Mouse (Mus musculus) layer of hippocampus, adult 9-11 months (tissue): ENCODE results near the gene AI464131.
"Not testable (repeated sequence)": the region's sequence is repeated elsewhere in the genome, so short reads cannot be mapped to it uniquely, and the experiment has no call there.

Source experiments
- DNase-seq: peaks from one replicate; pipeline ENCODE4 v3.0.0; 2022

Gene AI464131

DNA sequence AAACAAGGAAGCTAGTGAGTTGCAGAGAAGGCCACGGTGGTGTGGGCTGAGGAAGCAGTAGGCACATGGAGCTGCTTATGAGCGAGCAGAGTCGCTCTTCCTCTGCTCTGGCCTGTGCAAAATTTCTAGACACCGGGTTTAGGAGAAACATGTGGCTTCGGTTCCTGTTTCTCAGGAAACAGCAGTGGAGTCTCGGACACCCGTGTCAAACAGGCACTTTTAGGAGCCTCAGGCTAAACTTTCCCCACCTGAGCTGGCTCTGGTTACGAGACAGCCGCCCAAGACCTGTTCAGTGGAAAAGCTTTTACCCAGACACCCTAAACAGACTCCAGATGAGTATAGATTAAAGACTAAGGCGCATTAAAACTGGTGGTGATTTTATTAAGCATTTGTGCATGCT, 33.7 kb downstream of the AI464131 start:
- DNase-seq = no peak

GRCm38 (mm10) chr4:41468396-41469080, 34.3 kb downstream of the AI464131 start:
- peak; percentile 26 for DNase-seq

- DNase-seq = peak; percentile 25
Measured at GRCm38 (mm10) chr4:41465287-41465665, 37.6 kb downstream of the AI464131 start.

DNA sequence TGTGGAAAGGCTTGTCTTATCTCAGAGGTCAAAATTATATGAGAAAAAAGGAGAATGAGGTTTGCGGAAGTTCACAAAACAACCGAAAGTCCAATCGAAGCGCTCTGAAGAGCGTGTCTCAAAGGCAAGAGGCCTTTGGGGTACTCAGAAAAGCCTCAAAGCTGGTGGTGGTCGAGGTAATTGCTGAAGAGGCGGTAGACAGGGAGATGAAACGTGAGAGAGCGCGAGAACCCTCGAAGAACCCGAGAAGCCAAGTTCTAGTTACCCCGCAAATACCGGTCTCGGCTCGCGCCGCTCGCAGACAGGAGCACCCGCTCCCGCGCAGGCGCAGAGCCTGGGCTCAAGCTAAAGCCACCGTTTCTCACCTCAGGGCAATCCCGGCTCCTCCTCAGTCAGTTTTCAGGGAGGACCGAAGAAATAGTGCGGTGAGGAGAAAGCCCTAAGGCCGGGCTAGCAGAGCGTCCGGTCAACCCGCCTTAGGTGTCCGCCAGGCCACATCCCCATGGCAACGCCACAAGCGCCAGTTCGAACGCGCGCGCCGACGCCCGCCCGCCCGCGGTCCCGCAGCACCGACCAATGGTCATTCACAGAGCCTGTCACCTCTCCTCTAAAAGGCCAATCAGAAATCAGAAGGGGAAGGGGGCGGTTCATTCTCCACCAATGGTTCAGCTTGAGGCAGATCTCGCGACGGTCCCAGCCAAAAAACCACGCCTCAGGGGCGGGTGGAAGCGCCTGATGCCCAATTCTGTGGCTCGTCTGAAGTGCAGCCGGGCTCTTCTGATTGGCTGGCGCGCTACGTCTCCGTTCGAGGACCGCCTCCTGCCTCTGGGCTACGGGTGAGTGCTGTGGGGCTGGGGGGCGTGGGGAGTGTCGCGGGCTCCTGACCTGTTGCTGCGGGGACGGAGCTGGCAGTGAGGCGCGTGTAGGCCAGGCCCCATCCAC, 38.3 kb downstream of the AI464131 start, which contains the start of the genes Kif24 and Nudt2:
Gene Kif24, minus strand, starts transcription at position 543 of the 942 bp plus-strand sequence.
Gene Nudt2, plus strand, starts transcription at position 807 of the 942 bp plus-strand sequence.
- DNase-seq = peak; percentile 99

- not testable (repeated sequence) for DNase-seq
Measured at GRCm38 (mm10) chr4:41463051-41463738, 39.7 kb downstream of the AI464131 start.

DNA sequence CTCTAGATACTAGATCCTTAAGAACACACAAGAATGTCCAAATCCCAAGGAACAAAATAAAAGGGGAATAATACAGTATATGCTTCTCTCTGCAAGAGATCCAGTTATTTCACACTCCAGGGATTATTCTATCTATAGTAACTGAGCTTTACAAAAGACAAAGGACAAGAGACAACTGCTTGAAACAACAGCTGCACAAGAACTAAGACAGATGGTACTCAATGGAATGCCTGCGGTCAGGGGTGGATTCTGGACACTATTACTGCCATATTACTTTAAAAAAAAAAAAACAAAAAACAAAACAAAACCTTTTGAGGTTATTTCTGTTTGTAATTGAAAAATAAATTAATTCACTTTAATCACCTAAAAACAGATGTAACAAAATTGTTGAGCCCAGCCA, 42.2 kb downstream of the AI464131 start:
- no peak for DNase-seq

DNA sequence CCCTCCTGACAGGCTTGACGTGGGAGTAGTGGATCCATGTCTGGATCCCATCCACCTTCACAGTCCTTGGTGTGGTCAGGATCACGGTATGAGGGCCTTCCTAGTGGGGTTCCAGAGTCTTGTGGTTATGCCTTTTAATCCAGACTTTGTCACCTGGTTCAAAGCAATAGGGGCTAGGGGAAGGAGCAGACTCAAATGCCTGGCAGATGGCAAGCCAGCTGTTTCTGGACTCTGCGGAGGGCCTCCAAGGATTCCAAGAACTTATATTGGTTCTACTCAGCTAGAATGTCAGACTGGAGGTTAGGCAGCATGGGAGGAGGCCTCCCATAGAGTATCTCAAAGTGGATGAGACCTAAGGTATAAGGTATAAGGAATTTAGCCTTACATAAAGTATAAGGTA, 55.3 kb downstream of the AI464131 start:
- DNase-seq = no peak
